Mouse (Mus musculus) G1E (cell line): ENCODE results near the gene Sh3kbp1.

Source experiments
- CTCF ChIP-seq: IDR thresholded peaks from 2 replicates; pipeline ENCODE4 v1.5.1; 2012; ENCODE audit warnings: low read depth, low read length, inconsistent platforms, mixed read lengths
- GATA1 ChIP-seq: IDR thresholded peaks from 2 replicates; pipeline ENCODE4 v1.6.1; 2012; ENCODE audit warnings: borderline replicate concordance, low read length, inconsistent platforms, mixed read lengths

DNA sequence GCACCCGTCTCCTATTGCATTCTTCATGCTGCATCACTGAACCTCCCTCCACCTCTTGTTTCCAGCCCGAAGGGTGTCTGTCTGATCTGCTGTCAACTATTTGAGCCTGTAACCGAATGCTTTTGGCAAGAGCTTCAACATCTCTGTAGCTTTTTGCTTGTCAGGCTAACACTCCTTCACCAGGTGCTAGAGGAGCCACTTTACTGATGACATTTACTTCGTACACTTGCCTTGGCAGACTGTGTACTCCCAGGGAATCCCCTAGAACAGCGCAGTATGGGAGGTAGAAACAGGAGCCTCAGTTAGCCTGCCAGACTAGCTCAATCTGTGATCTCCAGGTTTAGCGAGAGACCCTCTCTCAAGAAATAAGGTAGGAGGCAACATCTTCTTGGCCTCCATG is 328.4 kb downstream of the Sh3kbp1 start:
- no peak for TF ChIP-seq CTCF
- no peak for TF ChIP-seq GATA1
